Mouse (Mus musculus) bone marrow, adult 2 months (tissue): ENCODE results near the gene Dph7.

Experiments used
- CTCF ChIP-seq: fragments of 200-500 bp; IDR thresholded peaks from 2 replicates; pipeline ENCODE4 v1.5.1; 2011; ENCODE audit warnings: low read length, control low read depth; ENCODE audit not compliant: control insufficient read depth, insufficient read depth
- POLR2A ChIP-seq: fragments of 200-500 bp; IDR thresholded peaks from 2 replicates; pipeline ENCODE4 v1.6.1; 2011; ENCODE audit warnings: low read depth, mild to moderate bottlenecking, control low read depth, low read length, borderline replicate concordance; ENCODE audit not compliant: control insufficient read depth

DNA sequence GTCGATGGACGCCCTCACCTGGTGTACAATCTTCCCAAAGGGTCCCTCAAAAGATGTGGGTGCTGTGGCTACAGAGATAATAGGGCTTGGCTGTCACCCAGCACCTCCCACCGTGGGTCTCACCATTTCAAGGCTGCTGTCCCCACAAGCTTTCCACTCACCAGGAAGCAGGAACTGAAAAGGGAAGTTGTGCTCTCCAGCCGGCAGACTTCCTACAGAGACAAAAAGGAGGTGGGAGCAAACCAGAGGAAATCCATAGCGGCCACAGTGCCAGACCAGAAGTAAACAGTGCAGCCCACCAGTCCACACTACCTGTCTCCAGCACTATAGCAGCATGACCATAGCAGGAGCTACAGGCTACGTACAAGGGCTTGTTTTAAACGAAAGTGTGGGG lies 35.2 kb upstream of the Dph7 start:
- TF ChIP-seq CTCF: no peak
- TF ChIP-seq POLR2A: no peak
